Mouse (Mus musculus) forebrain, embryonic 14.5 days (tissue): ENCODE results near the gene Stam2. TPM values are rescaled to one million over a fixed set of nuclear protein-coding genes. Genes with fewer than 3 reads are reported as not detected.
A peak's percentile ranks its signal among the peaks of the same experiment; 100 is the strongest.

Experiments
- ATAC-seq: fragments of 200-750 bp; cut with Nextera tagmentation; 2 replicates; pipeline ENCODE4 v1.8.0; 2017; ENCODE audit warnings: mild to moderate bottlenecking, moderate library complexity
- DNase-seq: peaks from one replicate; pipeline ENCODE4 v3.0.0-alpha.2; 2015; ENCODE audit warnings: low spot score
- H3K27ac ChIP-seq: fragments of 300-500 bp; sonication (generic); 2 replicates; pipeline ENCODE4 v1.5.1; 2014; ENCODE audit warnings: low read depth, mild to moderate bottlenecking, control low read depth, low read length, moderate library complexity
- H3K27me3 ChIP-seq: fragments of 300-500 bp; sonication (generic); replicated peaks from 2 replicates; pipeline ENCODE4 v1.6.1; 2014; ENCODE audit warnings: low read length, control low read depth, mixed read lengths; ENCODE audit not compliant: control insufficient read depth, insufficient read depth
- H3K36me3 ChIP-seq: fragments of 300-500 bp; sonication (generic); 2 replicates; pipeline ENCODE4 v1.6.1; 2014; ENCODE audit warnings: low read length, control low read depth; ENCODE audit not compliant: control insufficient read depth, insufficient read depth
- H3K4me1 ChIP-seq: fragments of 300-500 bp; sonication (generic); 2 replicates; pipeline ENCODE4 v1.6.1; 2014; ENCODE audit warnings: antibody characterized with exemption, low read length, control low read depth; ENCODE audit not compliant: control insufficient read depth, insufficient read depth
- H3K4me2 ChIP-seq: fragments of 300-500 bp; sonication (generic); 2 replicates; pipeline ENCODE4 v1.6.1; 2014; ENCODE audit warnings: mild to moderate bottlenecking, control low read depth, low read length
- H3K4me3 ChIP-seq: fragments of 300-500 bp; sonication (generic); 2 replicates; pipeline ENCODE4 v1.5.1; 2014; ENCODE audit warnings: low read depth, low read length, control low read depth
- H3K9ac ChIP-seq: fragments of 300-500 bp; sonication (generic); 2 replicates; pipeline ENCODE4 v1.6.1; 2014; ENCODE audit warnings: mild to moderate bottlenecking, low read length, control low read depth, moderate library complexity
- H3K9me3 ChIP-seq: fragments of 300-500 bp; sonication (generic); replicated peaks from 2 replicates; pipeline ENCODE4 v1.6.1; 2016; ENCODE audit warnings: low read length, control low read depth, mixed read lengths; ENCODE audit not compliant: control insufficient read depth
- WGBS: fragments of 180-500 bp; shearing (Covaris S2); extraction: QIAGEN DNeasy Blood & Tissue Kit; methylation state at CpG from one replicate; pipeline ENCODE4 v1.1.7; 2014; 5-methylcytosine and 5-hydroxymethylcytosine counted together
- polyA plus RNA-seq: library from polyadenylated mRNA; unstranded; fragments of >200 nt; fragmentation: Nextera tagmentation; extraction: Ambion mirVana; gene quantifications from 2 replicates; pipeline ENCODE4 v1.2.1, GENCODE M21; 2014

The Stam2 gene
- polyA plus RNA-seq: 51.1 and 55.7 TPM in 2 replicates

- Histone ChIP-seq H3K4me3 (peak within 1 kb of the TSS; percentile 86), H3K27me3 (no peaks in the 10 kb centered on the region), H3K9me3 (no peaks in the 10 kb centered on the region), H3K4me1 (peaks cover 6% of the 10 kb centered on the region; the same call in 1 of the 2 replicates), H3K4me2 (peak within 1 kb of the TSS; percentile 66), H3K36me3 (no peaks in the 10 kb centered on the region), H3K27ac (peak within 1 kb of the TSS; percentile 94), H3K9ac (peak within 1 kb of the TSS; percentile 91)
- DNase-seq (peak; percentile 92), ATAC-seq (peak; percentile 96)
- WGBS: 9% methylated on average over 54 of the region's 54 CpGs
Observed at GRCm38 (mm10) chr2:52742256-52743158, at the start of gene Stam2. Gene Stam2, minus strand, starts transcription at chr2:52742281.

- ATAC-seq (no peak), DNase-seq (no peak)
- H3K27me3 ChIP-seq: no peaks in the 10 kb centered on the region
- WGBS: 40% methylated on average over 3 of the region's 3 CpGs
- no peaks in the 10 kb centered on the region for H3K36me3 ChIP-seq
- H3K9ac ChIP-seq: no peak overlapping the region
- no peaks in the 10 kb centered on the region for H3K9me3 ChIP-seq
- H3K4me1 ChIP-seq: no peaks in the 10 kb centered on the region
- H3K4me3 ChIP-seq: no peak overlapping the region
- H3K4me2 ChIP-seq: no peak overlapping the region
- H3K27ac ChIP-seq: no peak overlapping the region
Observed at GRCm38 (mm10) chr2:52785106-52785721, 43.1 kb upstream of the Stam2 start.

GRCm38 (mm10) chr2:52779987-52780386 is 37.9 kb upstream of the Stam2 start:
- Histone ChIP-seq H3K9ac (no peak overlapping the region), H3K36me3 (no peaks in the 10 kb centered on the region), H3K4me1 (0 out of 2 replicates have a peak, but pooled peaks cover 2% of the 10 kb centered on the region), H3K4me2 (no peak overlapping the region), H3K4me3 (no peak overlapping the region), H3K27ac (no peak overlapping the region), H3K9me3 (no peaks in the 10 kb centered on the region), H3K27me3 (no peaks in the 10 kb centered on the region)
- no peak for ATAC-seq
- WGBS: 87% methylated on average over 10 of the region's 10 CpGs
- DNase-seq: no peak

- no peaks in the 10 kb centered on the region for H3K27me3 ChIP-seq
- 87% methylated on average over 9 of the region's 9 CpGs for WGBS
- H3K4me1 ChIP-seq: 0 out of 2 replicates have a peak, but pooled peaks cover 2% of the 10 kb centered on the region
- no peak overlapping the region for H3K4me2 ChIP-seq
- ATAC-seq (no peak), DNase-seq (no peak)
- no peak overlapping the region for H3K9ac ChIP-seq
- H3K36me3 ChIP-seq: no peaks in the 10 kb centered on the region
- H3K4me3 ChIP-seq: no peak overlapping the region
- H3K27ac ChIP-seq: no peak overlapping the region
- H3K9me3 ChIP-seq: no peaks in the 10 kb centered on the region
Observed at GRCm38 (mm10) chr2:52779381-52779780, 37.3 kb upstream of the Stam2 start.

GRCm38 (mm10) chr2:52777839-52778238 is 35.8 kb upstream of the Stam2 start:
- DNase-seq (peak; percentile 94), ATAC-seq (peak; percentile 89)
- no peak overlapping the region for H3K4me3 ChIP-seq
- no peaks in the 10 kb centered on the region for H3K36me3 ChIP-seq
- H3K27me3 ChIP-seq: no peaks in the 10 kb centered on the region
- no peaks in the 10 kb centered on the region for H3K9me3 ChIP-seq
- 21% methylated on average over 2 of the region's 2 CpGs for WGBS
- peaks cover 4% of the 10 kb centered on the region for H3K4me1 ChIP-seq
- no peak overlapping the region for H3K4me2 ChIP-seq
- H3K27ac ChIP-seq: no peak overlapping the region
- no peak overlapping the region for H3K9ac ChIP-seq

GRCm38 (mm10) chr2:52774373-52774772 is 32.3 kb upstream of the Stam2 start:
- no peak overlapping the region for H3K4me2 ChIP-seq
- H3K4me1 ChIP-seq: peaks cover 7% of the 10 kb centered on the region
- H3K27ac ChIP-seq: no peak overlapping the region
- 12% methylated on average over 1 of the region's 1 CpGs for whole genome bisulfite sequencing
- no peak overlapping the region for H3K9ac ChIP-seq
- H3K27me3 ChIP-seq: no peaks in the 10 kb centered on the region
- H3K36me3 ChIP-seq: no peaks in the 10 kb centered on the region
- no peak overlapping the region for H3K4me3 ChIP-seq
- no peaks in the 10 kb centered on the region for H3K9me3 ChIP-seq
- DNase-seq (peak; percentile 81), ATAC-seq (peak; percentile 75)

- ATAC-seq: no peak
Observed at GRCm38 (mm10) chr2:52772774-52773393, 30.8 kb upstream of the Stam2 start.

GRCm38 (mm10) chr2:52765130-52765529 is 23.0 kb upstream of the Stam2 start:
- no peaks in the 10 kb centered on the region for H3K4me1 ChIP-seq
- no peak overlapping the region for H3K9ac ChIP-seq
- 93% methylated on average over 6 of the region's 6 CpGs for WGBS
- H3K9me3 ChIP-seq: no peaks in the 10 kb centered on the region
- H3K36me3 ChIP-seq: no peaks in the 10 kb centered on the region
- no peak overlapping the region for H3K27ac ChIP-seq
- H3K4me2 ChIP-seq: no peak overlapping the region
- no peak overlapping the region for H3K4me3 ChIP-seq
- no peaks in the 10 kb centered on the region for H3K27me3 ChIP-seq
- ATAC-seq: no peak
- no peak for DNase-seq

More at GRCm38 (mm10) chr2:52772774-52773393, 30.8 kb upstream of the Stam2 start:
- no peak for DNase-seq
- Histone ChIP-seq H3K27ac (no peak overlapping the region), H3K36me3 (no peaks in the 10 kb centered on the region), H3K9ac (no peak overlapping the region), H3K4me1 (peaks cover 5% of the 10 kb centered on the region), H3K27me3 (no peaks in the 10 kb centered on the region), H3K4me2 (no peak overlapping the region), H3K4me3 (no peak overlapping the region), H3K9me3 (no peaks in the 10 kb centered on the region)
- 18% methylated on average over 5 of the region's 5 CpGs for WGBS
